ENCODE assay signal across 8 mouse cellular contexts in the genomic region with DNA sequence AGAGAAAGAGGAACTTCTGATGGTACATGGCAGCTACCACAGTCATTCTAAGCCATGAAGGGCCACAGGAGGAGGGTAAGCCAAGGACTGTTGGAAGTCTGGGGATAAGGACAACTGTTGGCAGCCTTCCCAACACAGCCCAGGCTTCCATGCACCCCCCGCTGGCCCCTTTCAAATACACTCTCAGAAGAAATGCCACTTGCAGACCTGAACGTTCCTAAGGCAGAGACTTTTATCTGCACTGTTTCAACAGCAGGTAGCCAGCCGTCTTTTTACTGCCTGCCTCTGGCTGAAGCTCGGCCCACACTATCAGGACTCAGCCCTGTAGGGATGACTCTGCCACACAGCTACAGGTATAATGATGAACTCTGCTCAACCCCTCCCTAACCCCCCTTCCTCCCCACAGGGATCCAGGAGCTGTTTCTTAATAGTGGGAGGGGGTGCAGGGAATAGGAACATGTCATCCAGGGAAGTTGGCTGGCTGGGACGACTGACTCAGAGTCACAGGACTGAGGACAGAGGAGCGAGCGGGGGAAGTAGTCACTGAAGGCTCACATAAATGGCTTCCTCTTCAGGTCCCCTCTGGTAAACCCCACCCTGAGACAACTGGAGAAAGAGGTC. TPM values are rescaled to one million over a fixed set of nuclear protein-coding genes. Genes with fewer than 3 reads are reported as not detected.
DNase-seq lines count a peak whose midpoint lies in the region; ATAC-seq and TF ChIP-seq lines count a peak whose summit lies in the region.

No protein-coding gene starts in this region.

- no peak overlapping the region for H3K9ac ChIP-seq in embryonic facial prominence, embryonic 12.5 days
- no peak overlapping the region for H3K9ac ChIP-seq in intestine, embryonic 15.5 days
- no peak overlapping the region; the same call in 1 of the 2 replicates for H3K9ac ChIP-seq in midbrain, postnatal 0 days (replicated peaks; ENCODE audit: low read length, poor library complexity, severe bottlenecking)

- no peaks in the 10 kb centered on the region for H3K27me3 ChIP-seq in embryonic facial prominence, embryonic 12.5 days
- no peaks in the 10 kb centered on the region for H3K27me3 ChIP-seq in intestine, embryonic 15.5 days (replicated peaks)
- H3K27me3 ChIP-seq in midbrain, postnatal 0 days (ENCODE audit: insufficient read depth, low read length) = no peaks in the 10 kb centered on the region

- H3K36me3 ChIP-seq in embryonic facial prominence, embryonic 12.5 days = peaks cover 54% of the 10 kb centered on the region
- peaks cover 8% of the 10 kb centered on the region; the same call in 1 of the 2 replicates for H3K36me3 ChIP-seq in intestine, embryonic 15.5 days
- peaks cover 61% of the 10 kb centered on the region for H3K36me3 ChIP-seq in midbrain, postnatal 0 days (ENCODE audit: insufficient read depth, low read length)

- DNase-seq in kidney, postnatal 4 days = peak; percentile 57
- DNase-seq in kidney, adult 11 months = no peak
- DNase-seq in adrenal gland, postnatal 25 days = peak; percentile 49
- peak; percentile 67 for DNase-seq in midbrain, postnatal 0 days (ENCODE audit: low spot score)
- no peak for DNase-seq in thymus, postnatal 14 days
- DNase-seq in c-Kit-positive CD71-positive TER-119-positive erythroid progenitor cells, embryonic 14.5 days (ENCODE audit: low spot score) = no peak

- H3K9me3 ChIP-seq in embryonic facial prominence, embryonic 12.5 days = no peaks in the 10 kb centered on the region
- H3K9me3 ChIP-seq in intestine, embryonic 15.5 days = no peaks in the 10 kb centered on the region
- H3K9me3 ChIP-seq in midbrain, postnatal 0 days (ENCODE audit: low read length) = no peaks in the 10 kb centered on the region

- ATAC-seq in embryonic facial prominence, embryonic 12.5 days (ENCODE audit: insufficient number of reproducible peaks, insufficient read depth, low FRiP score, low TSS enrichment) = no peak
- ATAC-seq in intestine, embryonic 15.5 days = peak; percentile 63
- no peak for ATAC-seq in midbrain, postnatal 0 days (ENCODE audit: low FRiP score)

- WGBS in embryonic facial prominence, embryonic 12.5 days = 65% methylated on average over 7 of the region's 7 CpGs
- WGBS in intestine, embryonic 15.5 days = 29% methylated on average over 7 of the region's 7 CpGs
- 33% methylated on average over 7 of the region's 7 CpGs for WGBS in midbrain, postnatal 0 days

- no peak overlapping the region for H3K4me3 ChIP-seq in embryonic facial prominence, embryonic 12.5 days
- H3K4me3 ChIP-seq in intestine, embryonic 15.5 days (replicated peaks) = no peak overlapping the region
- H3K4me3 ChIP-seq in midbrain, postnatal 0 days (ENCODE audit: low read depth, low read length) = no peak overlapping the region

- H3K27ac ChIP-seq in embryonic facial prominence, embryonic 12.5 days = peak overlapping the region; percentile 88
- peak overlapping the region; percentile 84 for H3K27ac ChIP-seq in intestine, embryonic 15.5 days
- H3K27ac ChIP-seq in midbrain, postnatal 0 days (ENCODE audit: low read depth, low read length) = peak overlapping the region; percentile 47; the same call in 1 of the 2 replicates

- no peak for TF ChIP-seq CTCF in midbrain, postnatal 0 days (IDR thresholded peaks at IDR 0.05)

- H3K4me1 ChIP-seq in embryonic facial prominence, embryonic 12.5 days = peaks cover 50% of the 10 kb centered on the region
- peaks cover 75% of the 10 kb centered on the region for H3K4me1 ChIP-seq in intestine, embryonic 15.5 days (replicated peaks)
- H3K4me1 ChIP-seq in midbrain, postnatal 0 days (ENCODE audit: insufficient read depth, low read length) = no peaks in the 10 kb centered on the region

- H3K4me2 ChIP-seq in embryonic facial prominence, embryonic 12.5 days (replicated peaks) = no peak overlapping the region
- peak overlapping the region; percentile 9; the same call in 1 of the 2 replicates for H3K4me2 ChIP-seq in intestine, embryonic 15.5 days (replicated peaks)
- no peak overlapping the region for H3K4me2 ChIP-seq in midbrain, postnatal 0 days (ENCODE audit: low read depth, low read length, poor library complexity, severe bottlenecking)

RNA-seq across cellular contexts. Expression of a gene that starts 24.5 kb away (rescaled TPM):
- 196 and 254 TPM in 2 replicates for total RNA-seq in adrenal gland, postnatal 25 days (2021)
- 115 TPM in 2 replicates for polyA plus RNA-seq in embryonic facial prominence, embryonic 12.5 days (2016; fragmentation: Nextera tagmentation; extraction: Ambion mirVana)
- 67.2 and 77.1 TPM in 2 replicates for polyA plus RNA-seq in intestine, embryonic 15.5 days (2015; fragmentation: Nextera tagmentation; extraction: Ambion mirVana)
- total RNA-seq in midbrain, postnatal 0 days (2014; rRNA removed) = 297 and 319 TPM in 2 replicates
- 79.8 and 84.4 TPM in 2 replicates for polyA plus RNA-seq in midbrain, postnatal 0 days (2015; fragmentation: Nextera tagmentation; extraction: Ambion mirVana)

RNA-seq across cellular contexts. Expression of a gene that starts 46.4 kb away (rescaled TPM):
- 117 and 121 TPM in 2 replicates for total RNA-seq in adrenal gland, postnatal 25 days (2021)
- polyA plus RNA-seq in embryonic facial prominence, embryonic 12.5 days (2016; fragmentation: Nextera tagmentation; extraction: Ambion mirVana) = 13.0 and 13.3 TPM in 2 replicates
- 37.7 and 39.9 TPM in 2 replicates for polyA plus RNA-seq in intestine, embryonic 15.5 days (2015; fragmentation: Nextera tagmentation; extraction: Ambion mirVana)
- total RNA-seq in midbrain, postnatal 0 days (2014; rRNA removed) = 6.1 and 10.2 TPM in 2 replicates
- polyA plus RNA-seq in midbrain, postnatal 0 days (2015; fragmentation: Nextera tagmentation; extraction: Ambion mirVana) = 3.9 and 4.3 TPM in 2 replicates

Comparison
In these comparisons a context has a peak if more than half of its experiments do, and no peak if none do; other contexts are left out.
1. DNase-seq: peak in kidney, postnatal 4 days (2 of 2), adrenal gland, postnatal 25 days (single experiment) and midbrain, postnatal 0 days (single experiment); none in kidney, adult 11 months (single experiment), thymus, postnatal 14 days (single experiment) and c-Kit-positive CD71-positive TER-119-positive erythroid progenitor cells, embryonic 14.5 days (single experiment).
2. Peak in every context shown above with its lines, with median percentiles within 50 percentile points of each other: H3K27ac ChIP-seq.